Mouse (Mus musculus): ENCODE measurements around the gene Smg9.
A peak's percentile ranks its signal among the peaks of the same experiment; 100 is the strongest.

Gene Smg9

GRCm38 (mm10) chr7:24399256-24400081, at the start of gene Smg9:
Gene Smg9 (plus strand): TSS chr7:24399619.
- DNase-seq (ENCODE audit: low read depth): peak; percentile 99

GRCm38 (mm10) chr7:24355646-24356045, 43.8 kb upstream of the Smg9 start:
- no peak for DNase-seq (ENCODE audit: low read depth)

GRCm38 (mm10) chr7:24356081-24356480, 43.3 kb upstream of the Smg9 start:
- DNase-seq (ENCODE audit: low read depth): no peak

GRCm38 (mm10) chr7:24357899-24358298, 41.5 kb upstream of the Smg9 start:
- peak; percentile 64 for DNase-seq (ENCODE audit: low read depth)

GRCm38 (mm10) chr7:24359269-24359668, 40.1 kb upstream of the Smg9 start:
- DNase-seq (ENCODE audit: low read depth): no peak

GRCm38 (mm10) chr7:24361001-24361400, 38.4 kb upstream of the Smg9 start:
- peak; percentile 55 for DNase-seq (ENCODE audit: low read depth)

GRCm38 (mm10) chr7:24363228-24363627, 36.2 kb upstream of the Smg9 start:
- DNase-seq (ENCODE audit: low read depth): peak; percentile 87

- peak; percentile 96 for DNase-seq (ENCODE audit: low read depth)
Measured at GRCm38 (mm10) chr7:24364827-24365226, 34.6 kb upstream of the Smg9 start.

- DNase-seq (ENCODE audit: low read depth): peak; percentile 28
Measured at GRCm38 (mm10) chr7:24365258-24366014, 34.0 kb upstream of the Smg9 start.

- peak; percentile 30 for DNase-seq (ENCODE audit: low read depth)
Measured at GRCm38 (mm10) chr7:24366716-24367632, 32.4 kb upstream of the Smg9 start.

GRCm38 (mm10) chr7:24368226-24368625, 31.2 kb upstream of the Smg9 start:
- DNase-seq (ENCODE audit: low read depth): peak; percentile 67

GRCm38 (mm10) chr7:24368946-24369345, 30.5 kb upstream of the Smg9 start:
- peak; percentile 56 for DNase-seq (ENCODE audit: low read depth)

GRCm38 (mm10) chr7:24369731-24370541, 29.5 kb upstream of the Smg9 start, which contains the start of gene Kcnn4:
Gene Kcnn4 (plus strand): TSS chr7:24370263.
- DNase-seq (ENCODE audit: low read depth): peak; percentile 93

GRCm38 (mm10) chr7:24371012-24371808, 28.2 kb upstream of the Smg9 start:
- no peak for DNase-seq (ENCODE audit: low read depth)

GRCm38 (mm10) chr7:24371809-24372145, 27.6 kb upstream of the Smg9 start:
- DNase-seq (ENCODE audit: low read depth): peak; percentile 62

GRCm38 (mm10) chr7:24372300-24372699, 27.1 kb upstream of the Smg9 start:
- DNase-seq (ENCODE audit: low read depth): peak; percentile 36

GRCm38 (mm10) chr7:24372786-24373185, 26.6 kb upstream of the Smg9 start:
- no peak for DNase-seq (ENCODE audit: low read depth)

GRCm38 (mm10) chr7:24373538-24374379, 25.7 kb upstream of the Smg9 start:
- peak; percentile 89 for DNase-seq (ENCODE audit: low read depth)

- peak; percentile 51 for DNase-seq (ENCODE audit: low read depth)
Measured at GRCm38 (mm10) chr7:24376456-24376855, 23.0 kb upstream of the Smg9 start.
